Mouse (Mus musculus): ENCODE results near the gene Hist1h4d. TPM values are rescaled to one million over a fixed set of nuclear protein-coding genes. Genes with fewer than 3 reads are reported as not detected.
"Not testable (repeated sequence)": the region's sequence is repeated elsewhere in the genome, so short reads cannot be mapped to it uniquely, and the experiment has no call there.

The Hist1h4d gene
- polyA plus RNA-seq, 1 experiment: 5.8 TPM

- Histone ChIP-seq H3K4me3 (replicated peaks; ENCODE audit: insufficient read depth, low read depth, low read length) (peak within 1 kb of the TSS; percentile 44), H3K4me1 (ENCODE audit: control insufficient read depth, insufficient read depth, low read length) (no peaks in the 10 kb centered on the region), H3K27me3 (ENCODE audit: control insufficient read depth, insufficient read depth, low read length) (no peaks in the 10 kb centered on the region), H3K27ac (ENCODE audit: insufficient read depth, low read length) (no peak within 1 kb of the TSS)
- DNase-seq: peak; percentile 42 to 53
- 2% methylated on average over 18 of the region's 18 CpGs for WGBS
- no peak for TF ChIP-seq POLR2A (IDR thresholded peaks at IDR 0.05; ENCODE audit: borderline replicate concordance, insufficient read depth, low read length)
Observed at GRCm38 (mm10) chr13:23575271-23575851, 6.0 kb upstream of the Hist1h4d start, which contains the start of gene Hist1h3d. TSS of gene Hist1h3d (plus strand) at chr13:23575763.

GRCm38 (mm10) chr13:23575864-23576313, 5.5 kb upstream of the Hist1h4d start:
- H3K4me3 ChIP-seq (replicated peaks; ENCODE audit: insufficient read depth, low read depth, low read length): peak overlapping the region; percentile 44
- H3K27me3 ChIP-seq (ENCODE audit: control insufficient read depth, insufficient read depth, low read length); H3K27ac ChIP-seq (ENCODE audit: insufficient read depth, low read length); H3K4me1 ChIP-seq (ENCODE audit: control insufficient read depth, insufficient read depth, low read length): not testable (repeated sequence)
- WGBS: 14% methylated on average over 13 of the region's 40 CpGs
- DNase-seq: peak in 1 of 2 experiments; percentile 32

GRCm38 (mm10) chr13:23576351-23576881, 5.0 kb upstream of the Hist1h4d start:
- WGBS: 77% methylated on average over 7 of the region's 7 CpGs
- DNase-seq: no peak
- H3K27me3 ChIP-seq (ENCODE audit: control insufficient read depth, insufficient read depth, low read length): no peaks in the 10 kb centered on the region
- H3K4me3 ChIP-seq (replicated peaks; ENCODE audit: insufficient read depth, low read depth, low read length): no peak overlapping the region
- H3K4me1 ChIP-seq (ENCODE audit: control insufficient read depth, insufficient read depth, low read length): no peaks in the 10 kb centered on the region
- TF ChIP-seq CTCF (IDR thresholded peaks at IDR 0.05; ENCODE audit: borderline replicate concordance, insufficient read depth, low read depth, low read length) (no peak), POLR2A (IDR thresholded peaks at IDR 0.05; ENCODE audit: borderline replicate concordance, insufficient read depth, low read length) (no peak)
- no peak overlapping the region for H3K27ac ChIP-seq (ENCODE audit: insufficient read depth, low read length)

- TF ChIP-seq CTCF (IDR thresholded peaks at IDR 0.05; ENCODE audit: borderline replicate concordance, insufficient read depth, low read depth, low read length) (no peak), POLR2A (IDR thresholded peaks at IDR 0.05; ENCODE audit: borderline replicate concordance, insufficient read depth, low read length) (no peak)
- Histone ChIP-seq H3K27me3 (ENCODE audit: control insufficient read depth, insufficient read depth, low read length) (no peaks in the 10 kb centered on the region), H3K27ac (ENCODE audit: insufficient read depth, low read length) (no peak overlapping the region), H3K4me1 (ENCODE audit: control insufficient read depth, insufficient read depth, low read length) (no peaks in the 10 kb centered on the region), H3K4me3 (replicated peaks; ENCODE audit: insufficient read depth, low read depth, low read length) (no peak overlapping the region)
- 76% methylated on average over 6 of the region's 6 CpGs for WGBS
- DNase-seq: no peak
Observed at GRCm38 (mm10) chr13:23576906-23577639, 4.3 kb upstream of the Hist1h4d start.

- H3K27me3 ChIP-seq (ENCODE audit: control insufficient read depth, insufficient read depth, low read length): no peaks in the 10 kb centered on the region
- no peak for TF ChIP-seq CTCF (IDR thresholded peaks at IDR 0.05; ENCODE audit: borderline replicate concordance, insufficient read depth, low read depth, low read length)
- TF ChIP-seq POLR2A (IDR thresholded peaks at IDR 0.05; ENCODE audit: borderline replicate concordance, insufficient read depth, low read length): no peak
- 92% methylated on average over 1 of the region's 1 CpGs for WGBS
Observed at GRCm38 (mm10) chr13:23577835-23578234, 3.6 kb upstream of the Hist1h4d start.

GRCm38 (mm10) chr13:23582219-23583056, 1.0 kb downstream of the Hist1h4d start:
- no peaks in the 10 kb centered on the region for H3K4me1 ChIP-seq (ENCODE audit: control insufficient read depth, insufficient read depth, low read length)
- WGBS: 25% methylated on average over 6 of the region's 6 CpGs

More at GRCm38 (mm10) chr13:23577835-23578234, 3.6 kb upstream of the Hist1h4d start:
- H3K4me1 ChIP-seq (ENCODE audit: control insufficient read depth, insufficient read depth, low read length): no peaks in the 10 kb centered on the region
- DNase-seq: no peak
- H3K4me3 ChIP-seq (replicated peaks; ENCODE audit: insufficient read depth, low read depth, low read length): no peak overlapping the region
- H3K27ac ChIP-seq (ENCODE audit: insufficient read depth, low read length): no peak overlapping the region

GRCm38 (mm10) chr13:23583387-23584068, 2.1 kb downstream of the Hist1h4d start:
- no peak overlapping the region for H3K4me3 ChIP-seq (replicated peaks; ENCODE audit: insufficient read depth, low read depth, low read length)
- no peaks in the 10 kb centered on the region for H3K27me3 ChIP-seq (ENCODE audit: control insufficient read depth, insufficient read depth, low read length)
- no peak for TF ChIP-seq CTCF (IDR thresholded peaks at IDR 0.05; ENCODE audit: borderline replicate concordance, insufficient read depth, low read depth, low read length)
- no peak for TF ChIP-seq POLR2A (IDR thresholded peaks at IDR 0.05; ENCODE audit: borderline replicate concordance, insufficient read depth, low read length)
- no peaks in the 10 kb centered on the region for H3K4me1 ChIP-seq (ENCODE audit: control insufficient read depth, insufficient read depth, low read length)
- no peak for DNase-seq
- no peak overlapping the region for H3K27ac ChIP-seq (ENCODE audit: insufficient read depth, low read length)

More at GRCm38 (mm10) chr13:23582219-23583056, 1.0 kb downstream of the Hist1h4d start:
- no peak for DNase-seq
- Histone ChIP-seq H3K27me3 (ENCODE audit: control insufficient read depth, insufficient read depth, low read length) (no peaks in the 10 kb centered on the region), H3K4me3 (replicated peaks; ENCODE audit: insufficient read depth, low read depth, low read length) (no peak overlapping the region), H3K27ac (ENCODE audit: insufficient read depth, low read length) (no peak overlapping the region)
- TF ChIP-seq CTCF (IDR thresholded peaks at IDR 0.05; ENCODE audit: borderline replicate concordance, insufficient read depth, low read depth, low read length): no peak
- TF ChIP-seq POLR2A (IDR thresholded peaks at IDR 0.05; ENCODE audit: borderline replicate concordance, insufficient read depth, low read length): no peak

All from cerebellum, adult 2 months (tissue).